Mouse (Mus musculus) limb, embryonic 15.5 days (tissue): Measurements from ENCODE around the gene Col18a1. TPM values are rescaled to one million over a fixed set of nuclear protein-coding genes. Genes with fewer than 3 reads are reported as not detected.
"Not testable (repeated sequence)": the region's sequence is repeated elsewhere in the genome, so short reads cannot be mapped to it uniquely, and the experiment has no call there.

Experiments used
- ATAC-seq: fragments of 200-750 bp; cut with Nextera tagmentation; 2 replicates; pipeline ENCODE4 v1.8.0; 2017; ENCODE audit warnings: low read depth, moderate TSS enrichment; ENCODE audit not compliant: insufficient number of reproducible peaks, low FRiP score, low TSS enrichment
- H3K27ac ChIP-seq: fragments of 300-500 bp; sonication (generic); 2 replicates; pipeline ENCODE4 v1.5.1; 2015; ENCODE audit warnings: moderate library complexity, mild to moderate bottlenecking, inconsistent platforms
- H3K27me3 ChIP-seq: fragments of 300-500 bp; sonication (generic); 2 replicates; pipeline ENCODE4 v1.6.1; 2015; ENCODE audit warnings: inconsistent platforms
- H3K36me3 ChIP-seq: fragments of 300-500 bp; sonication (generic); 2 replicates; pipeline ENCODE4 v1.6.1; 2015; ENCODE audit warnings: inconsistent platforms
- H3K4me1 ChIP-seq: fragments of 300-500 bp; sonication (generic); 2 replicates; pipeline ENCODE4 v1.6.1; 2015; ENCODE audit warnings: inconsistent platforms
- H3K4me2 ChIP-seq: fragments of 300-500 bp; sonication (generic); 2 replicates; pipeline ENCODE4 v1.6.1; 2015; ENCODE audit warnings: mild to moderate bottlenecking, inconsistent platforms
- H3K4me3 ChIP-seq: fragments of 300-500 bp; sonication (generic); 2 replicates; pipeline ENCODE4 v1.5.1; 2015; ENCODE audit warnings: mild to moderate bottlenecking, inconsistent platforms
- H3K9ac ChIP-seq: fragments of 300-500 bp; sonication (generic); 2 replicates; pipeline ENCODE4 v1.6.1; 2015; ENCODE audit warnings: inconsistent platforms
- H3K9me3 ChIP-seq: fragments of 300-500 bp; sonication (generic); 2 replicates; pipeline ENCODE4 v1.6.1; 2016; ENCODE audit warnings: inconsistent platforms
- WGBS: fragments of 180-500 bp; shearing (Covaris S2); methylation state at CpG from one replicate; pipeline ENCODE4 v1.1.7; 2015; 5-methylcytosine and 5-hydroxymethylcytosine counted together
- polyA plus RNA-seq: library from polyadenylated mRNA; unstranded; fragments of >200 nt; fragmentation: Nextera tagmentation; extraction: Ambion mirVana; gene quantifications from 2 replicates; pipeline ENCODE4 v1.2.1, GENCODE M21; 2015

The Col18a1 gene
- polyA plus RNA-seq, 1 experiment from 2014 or later = 93.5 TPM

- Histone ChIP-seq H3K4me2 (peak overlapping the region; percentile 24; the same call in 1 of the 2 replicates), H3K36me3 (no peaks in the 10 kb centered on the region), H3K27ac (peak overlapping the region; percentile 43; the same call in 1 of the 2 replicates), H3K9ac (no peak overlapping the region), H3K9me3 (no peaks in the 10 kb centered on the region), H3K4me3 (no peak overlapping the region), H3K27me3 (no peaks in the 10 kb centered on the region), H3K4me1 (peaks cover 31% of the 10 kb centered on the region)
- 8% methylated on average over 14 of the region's 14 CpGs for WGBS
- no peak for ATAC-seq
Measured at GRCm38 (mm10) chr10:77150947-77151521, 15.3 kb downstream of the Col18a1 start.

- no peak overlapping the region for H3K4me2 ChIP-seq
- H3K27ac ChIP-seq = no peak overlapping the region
- H3K4me1 ChIP-seq = peaks cover 31% of the 10 kb centered on the region
- H3K36me3 ChIP-seq = no peaks in the 10 kb centered on the region
- H3K4me3 ChIP-seq = no peak overlapping the region
- H3K9ac ChIP-seq = no peak overlapping the region
- H3K27me3 ChIP-seq = no peaks in the 10 kb centered on the region
- no peaks in the 10 kb centered on the region for H3K9me3 ChIP-seq
- WGBS = 50% methylated on average over 8 of the region's 8 CpGs
- no peak for ATAC-seq
Measured at GRCm38 (mm10) chr10:77150016-77150415, 16.3 kb downstream of the Col18a1 start.

- WGBS = 77% methylated on average over 10 of the region's 10 CpGs
Measured at GRCm38 (mm10) chr10:77147545-77147944, 18.8 kb downstream of the Col18a1 start.

DNA sequence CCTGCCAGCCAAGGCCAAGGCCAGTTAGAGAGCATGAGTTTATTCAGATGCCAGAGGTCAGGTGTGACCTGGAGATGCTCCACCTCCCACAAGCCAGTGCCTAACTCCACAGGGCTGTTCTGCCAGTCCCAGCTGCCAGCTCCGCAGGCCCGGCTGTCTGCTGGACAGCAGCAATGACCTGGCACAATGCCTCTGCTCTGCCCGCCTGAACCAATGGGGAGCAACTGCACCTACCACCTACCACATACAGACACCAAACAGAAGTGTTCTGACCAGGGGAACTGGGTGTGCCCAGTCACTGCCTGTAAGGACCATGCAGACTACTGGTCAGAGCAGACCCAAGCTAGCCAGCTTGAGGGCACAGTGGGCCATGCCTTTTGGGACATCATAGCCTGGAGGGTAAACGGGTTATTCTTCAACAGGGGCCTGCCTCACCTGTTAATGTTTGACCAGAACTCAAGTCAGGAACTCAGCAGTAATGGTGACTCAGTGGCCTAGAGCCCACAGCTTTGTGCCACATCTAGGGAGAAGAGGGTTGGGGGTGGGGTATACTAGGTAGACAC is 19.4 kb downstream of the Col18a1 start:
- 80% methylated on average over 4 of the region's 4 CpGs for WGBS
- ATAC-seq = no peak

More at GRCm38 (mm10) chr10:77147545-77147944, 18.8 kb downstream of the Col18a1 start:
- no peaks in the 10 kb centered on the region for H3K36me3 ChIP-seq
- H3K27ac ChIP-seq = no peak overlapping the region
- H3K9me3 ChIP-seq = no peaks in the 10 kb centered on the region
- no peak for ATAC-seq
- no peak overlapping the region for H3K4me3 ChIP-seq
- H3K27me3 ChIP-seq = no peaks in the 10 kb centered on the region
- H3K4me1 ChIP-seq = peaks cover 30% of the 10 kb centered on the region
- H3K9ac ChIP-seq = no peak overlapping the region
- H3K4me2 ChIP-seq = no peak overlapping the region

GRCm38 (mm10) chr10:77145946-77146345 is 20.4 kb downstream of the Col18a1 start:
- H3K4me3 ChIP-seq = no peak overlapping the region
- no peak overlapping the region for H3K27ac ChIP-seq
- ATAC-seq = no peak
- WGBS = 59% methylated on average over 1 of the region's 1 CpGs
- no peaks in the 10 kb centered on the region for H3K9me3 ChIP-seq
- H3K9ac ChIP-seq = no peak overlapping the region
- H3K4me2 ChIP-seq = no peak overlapping the region
- H3K4me1 ChIP-seq = peaks cover 19% of the 10 kb centered on the region
- no peaks in the 10 kb centered on the region for H3K27me3 ChIP-seq
- no peaks in the 10 kb centered on the region for H3K36me3 ChIP-seq

More for the DNA sequence above, 19.4 kb downstream of the Col18a1 start:
- no peaks in the 10 kb centered on the region for H3K36me3 ChIP-seq
- peaks cover 29% of the 10 kb centered on the region for H3K4me1 ChIP-seq
- H3K9ac ChIP-seq = no peak overlapping the region
- no peaks in the 10 kb centered on the region for H3K9me3 ChIP-seq
- H3K27ac ChIP-seq = no peak overlapping the region
- H3K4me2 ChIP-seq = no peak overlapping the region
- H3K4me3 ChIP-seq = no peak overlapping the region
- no peaks in the 10 kb centered on the region for H3K27me3 ChIP-seq

GRCm38 (mm10) chr10:77144372-77144771 is 22.0 kb downstream of the Col18a1 start:
- Histone ChIP-seq H3K9ac (no peak overlapping the region), H3K36me3 (no peaks in the 10 kb centered on the region), H3K4me2 (no peak overlapping the region), H3K4me3 (no peak overlapping the region), H3K9me3 (no peaks in the 10 kb centered on the region), H3K27me3 (no peaks in the 10 kb centered on the region), H3K4me1 (peaks cover 8% of the 10 kb centered on the region; the same call in 1 of the 2 replicates), H3K27ac (no peak overlapping the region)
- peak; percentile 9; the same call in 1 of the 2 replicates for ATAC-seq
- WGBS = 88% methylated on average over 2 of the region's 2 CpGs

DNA sequence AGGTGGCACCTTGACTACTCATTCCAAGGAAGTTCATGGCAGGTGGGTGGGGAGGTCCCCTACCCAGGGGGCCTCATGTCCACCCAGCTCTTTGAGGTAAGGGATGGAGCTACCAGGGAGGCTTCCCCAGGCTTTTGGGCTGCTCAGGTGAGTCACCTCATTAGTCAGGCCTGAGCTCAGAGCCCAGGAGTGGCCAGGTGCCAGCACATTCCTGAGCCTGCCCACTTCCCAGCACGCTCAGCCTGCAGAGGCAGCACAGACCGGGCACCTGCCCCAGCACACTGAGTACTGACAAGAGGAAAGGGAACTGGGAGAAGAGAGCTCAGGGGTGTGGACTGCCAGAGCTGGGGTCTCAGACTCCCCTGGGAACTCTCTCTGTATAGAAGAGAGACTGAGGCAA is 24.0 kb downstream of the Col18a1 start:
- Histone ChIP-seq H3K36me3 (no peaks in the 10 kb centered on the region), H3K27ac (no peak overlapping the region), H3K4me2 (no peak overlapping the region), H3K9ac (no peak overlapping the region), H3K4me1 (peaks cover 8% of the 10 kb centered on the region; the same call in 1 of the 2 replicates), H3K27me3 (no peaks in the 10 kb centered on the region), H3K4me3 (no peak overlapping the region), H3K9me3 (no peaks in the 10 kb centered on the region)
- 58% methylated on average over 2 of the region's 2 CpGs for WGBS
- ATAC-seq = no peak

DNA sequence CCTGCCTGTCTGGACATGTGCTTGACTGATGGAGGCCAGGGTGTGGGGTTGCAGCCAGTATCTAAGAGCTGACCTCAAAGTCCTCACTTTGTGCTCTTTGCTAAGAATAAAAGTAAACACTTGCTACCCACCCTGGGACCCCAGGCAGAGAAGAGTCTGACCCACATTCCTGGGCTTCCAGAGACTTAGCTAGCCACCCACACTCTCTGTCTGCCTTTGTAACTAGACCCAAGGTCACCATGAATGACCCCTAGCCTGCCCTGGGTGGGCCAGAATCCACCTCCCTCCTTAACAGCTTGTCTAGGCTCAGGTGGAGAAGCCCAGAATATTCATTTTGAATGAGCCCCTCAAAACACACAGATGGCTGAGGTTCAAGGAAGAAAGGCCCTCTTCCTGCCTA is 28.0 kb downstream of the Col18a1 start:
- Histone ChIP-seq H3K27me3 (no peaks in the 10 kb centered on the region), H3K27ac (no peak overlapping the region), H3K4me1 (peaks cover 12% of the 10 kb centered on the region), H3K9me3 (no peaks in the 10 kb centered on the region), H3K9ac (no peak overlapping the region), H3K4me3 (no peak overlapping the region), H3K4me2 (no peak overlapping the region), H3K36me3 (no peaks in the 10 kb centered on the region)
- no peak for ATAC-seq

DNA sequence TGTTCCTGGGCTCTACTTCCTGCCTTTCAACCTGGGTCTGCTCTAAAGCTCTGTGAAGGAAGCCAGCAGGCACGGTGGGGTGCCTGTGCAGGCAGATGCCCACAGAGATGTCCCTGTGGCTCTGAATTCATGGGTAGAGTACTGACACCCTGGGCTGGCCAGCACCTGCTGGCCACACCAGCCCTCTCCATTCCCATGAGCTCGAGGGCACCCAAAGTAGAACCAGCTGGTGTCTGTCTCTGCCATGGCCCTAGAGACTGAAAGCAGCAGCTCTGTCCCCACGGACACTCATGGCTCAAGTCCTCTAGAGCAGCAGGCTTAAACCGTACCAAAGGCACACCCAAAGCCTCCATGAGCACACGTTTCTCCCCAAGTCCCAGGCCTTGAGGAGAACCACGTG is 30.1 kb downstream of the Col18a1 start:
- H3K27me3 ChIP-seq = no peaks in the 10 kb centered on the region
- H3K4me1 ChIP-seq = peaks cover 27% of the 10 kb centered on the region
- no peaks in the 10 kb centered on the region for H3K36me3 ChIP-seq
- no peak overlapping the region for H3K4me2 ChIP-seq
- no peaks in the 10 kb centered on the region for H3K9me3 ChIP-seq
- no peak overlapping the region for H3K9ac ChIP-seq
- 92% methylated on average over 6 of the region's 6 CpGs for WGBS
- no peak for ATAC-seq
- no peak overlapping the region for H3K27ac ChIP-seq
- no peak overlapping the region for H3K4me3 ChIP-seq

- Histone ChIP-seq H3K4me3 (no peak overlapping the region), H3K4me2 (no peak overlapping the region), H3K27me3 (no peaks in the 10 kb centered on the region), H3K9ac (no peak overlapping the region), H3K27ac (no peak overlapping the region), H3K9me3 (no peaks in the 10 kb centered on the region), H3K36me3 (no peaks in the 10 kb centered on the region), H3K4me1 (peaks cover 34% of the 10 kb centered on the region)
- 89% methylated on average over 5 of the region's 5 CpGs for WGBS
- no peak for ATAC-seq
Measured at GRCm38 (mm10) chr10:77135274-77135829, 31.0 kb downstream of the Col18a1 start.

GRCm38 (mm10) chr10:77134807-77135152 is 31.6 kb downstream of the Col18a1 start:
- not testable (repeated sequence) for H3K4me2 ChIP-seq, H3K4me3 ChIP-seq, H3K36me3 ChIP-seq, H3K27me3 ChIP-seq, H3K9me3 ChIP-seq, ATAC-seq, H3K27ac ChIP-seq, H3K9ac ChIP-seq
- 73% methylated on average over 6 of the region's 6 CpGs for WGBS
- peaks cover 40% of the 10 kb centered on the region for H3K4me1 ChIP-seq

- Histone ChIP-seq H3K9me3 (no peaks in the 10 kb centered on the region), H3K4me2 (no peak overlapping the region), H3K36me3 (no peaks in the 10 kb centered on the region), H3K4me1 (peaks cover 42% of the 10 kb centered on the region), H3K9ac (no peak overlapping the region), H3K27me3 (no peaks in the 10 kb centered on the region), H3K4me3 (no peak overlapping the region), H3K27ac (no peak overlapping the region)
- ATAC-seq = no peak
- 61% methylated on average over 13 of the region's 13 CpGs for WGBS
Measured at GRCm38 (mm10) chr10:77133951-77134806, 32.2 kb downstream of the Col18a1 start.
